Mouse (Mus musculus): ENCODE data around the gene Ifna4.

Ifna4 gene

GRCm38 (mm10) chr4:88865011-88865569, 23.4 kb downstream of the Ifna4 start:
- DNase-seq (ENCODE audit: inconsistent ontology term) = no peak

GRCm38 (mm10) chr4:88867366-88867925, 25.8 kb downstream of the Ifna4 start:
- peak; percentile 73 for DNase-seq (ENCODE audit: inconsistent ontology term)

- peak; percentile 79 for DNase-seq (ENCODE audit: inconsistent ontology term)
Observed at GRCm38 (mm10) chr4:88867926-88868911, 26.6 kb downstream of the Ifna4 start.

GRCm38 (mm10) chr4:88872691-88873090, 31.0 kb downstream of the Ifna4 start:
- DNase-seq (ENCODE audit: inconsistent ontology term) = peak; percentile 20

GRCm38 (mm10) chr4:88875435-88876095, 33.9 kb downstream of the Ifna4 start:
- DNase-seq (ENCODE audit: inconsistent ontology term) = no peak

GRCm38 (mm10) chr4:88876520-88876919, 34.9 kb downstream of the Ifna4 start:
- DNase-seq (ENCODE audit: inconsistent ontology term) = peak; percentile 14

GRCm38 (mm10) chr4:88878246-88878645, 36.6 kb downstream of the Ifna4 start:
- DNase-seq (ENCODE audit: inconsistent ontology term) = no peak

GRCm38 (mm10) chr4:88878772-88879171, 37.1 kb downstream of the Ifna4 start:
- no peak for DNase-seq (ENCODE audit: inconsistent ontology term)

GRCm38 (mm10) chr4:88880101-88880500, 38.4 kb downstream of the Ifna4 start, which contains the start of gene Ifne:
Gene Ifne (minus strand): TSS chr4:88880201.
- no peak for DNase-seq (ENCODE audit: inconsistent ontology term)

GRCm38 (mm10) chr4:88888236-88888635, 46.6 kb downstream of the Ifna4 start:
- DNase-seq (ENCODE audit: inconsistent ontology term) = peak; percentile 49
